Mouse (Mus musculus) forebrain, embryonic 16.5 days (tissue): Measurements from ENCODE around the gene Ang2. TPM values are rescaled to one million over a fixed set of nuclear protein-coding genes. Genes with fewer than 3 reads are reported as not detected.
"Not testable (repeated sequence)": the region's sequence is repeated elsewhere in the genome, so short reads cannot be mapped to it uniquely, and the experiment has no call there.

ENCODE experiments used
- ATAC-seq: fragments of 200-750 bp; cut with Nextera tagmentation; 2 replicates; pipeline ENCODE4 v1.8.0; 2017; ENCODE audit warnings: mild to moderate bottlenecking, moderate library complexity
- H3K27ac ChIP-seq: fragments of 300-500 bp; sonication (generic); 2 replicates; pipeline ENCODE4 v1.5.1; 2014; ENCODE audit warnings: low read length, control low read depth
- H3K27me3 ChIP-seq: fragments of 300-500 bp; sonication (generic); replicated peaks from 2 replicates; pipeline ENCODE4 v1.6.1; 2014; ENCODE audit warnings: low read length; ENCODE audit not compliant: control insufficient read depth, insufficient read depth
- H3K36me3 ChIP-seq: fragments of 300-500 bp; sonication (generic); 2 replicates; pipeline ENCODE4 v1.6.1; 2014; ENCODE audit not compliant: control insufficient read depth, insufficient read depth
- H3K4me1 ChIP-seq: fragments of 300-500 bp; sonication (generic); replicated peaks from 2 replicates; pipeline ENCODE4 v1.6.1; 2014; ENCODE audit warnings: low read length; ENCODE audit not compliant: control insufficient read depth, insufficient read depth
- H3K4me2 ChIP-seq: fragments of 300-500 bp; sonication (generic); 2 replicates; pipeline ENCODE4 v1.6.1; 2014; ENCODE audit warnings: mild to moderate bottlenecking, low read length, control low read depth
- H3K4me3 ChIP-seq: fragments of 300-500 bp; sonication (generic); replicated peaks from 2 replicates; pipeline ENCODE4 v1.5.1; 2014; ENCODE audit warnings: mild to moderate bottlenecking, low read length, control low read depth
- H3K9ac ChIP-seq: fragments of 300-500 bp; sonication (generic); replicated peaks from 2 replicates; pipeline ENCODE4 v1.6.1; 2014; ENCODE audit warnings: low read depth, low read length, control low read depth
- H3K9me3 ChIP-seq: fragments of 300-500 bp; sonication (generic); 2 replicates; pipeline ENCODE4 v1.6.1; 2016; ENCODE audit warnings: low read length; ENCODE audit not compliant: control insufficient read depth
- WGBS: fragments of 180-500 bp; shearing (Covaris S2); extraction: QIAGEN DNeasy Blood & Tissue Kit; methylation state at CpG from one replicate; pipeline ENCODE4 v1.1.7; 2014; 5-methylcytosine and 5-hydroxymethylcytosine counted together
- polyA plus RNA-seq: library from polyadenylated mRNA; unstranded; fragments of >200 nt; fragmentation: Nextera tagmentation; extraction: Ambion mirVana; gene quantifications from 2 replicates; pipeline ENCODE4 v1.2.1, GENCODE M21; 2015

Ang2 gene
- not detected in 2 replicates for polyA plus RNA-seq

DNA sequence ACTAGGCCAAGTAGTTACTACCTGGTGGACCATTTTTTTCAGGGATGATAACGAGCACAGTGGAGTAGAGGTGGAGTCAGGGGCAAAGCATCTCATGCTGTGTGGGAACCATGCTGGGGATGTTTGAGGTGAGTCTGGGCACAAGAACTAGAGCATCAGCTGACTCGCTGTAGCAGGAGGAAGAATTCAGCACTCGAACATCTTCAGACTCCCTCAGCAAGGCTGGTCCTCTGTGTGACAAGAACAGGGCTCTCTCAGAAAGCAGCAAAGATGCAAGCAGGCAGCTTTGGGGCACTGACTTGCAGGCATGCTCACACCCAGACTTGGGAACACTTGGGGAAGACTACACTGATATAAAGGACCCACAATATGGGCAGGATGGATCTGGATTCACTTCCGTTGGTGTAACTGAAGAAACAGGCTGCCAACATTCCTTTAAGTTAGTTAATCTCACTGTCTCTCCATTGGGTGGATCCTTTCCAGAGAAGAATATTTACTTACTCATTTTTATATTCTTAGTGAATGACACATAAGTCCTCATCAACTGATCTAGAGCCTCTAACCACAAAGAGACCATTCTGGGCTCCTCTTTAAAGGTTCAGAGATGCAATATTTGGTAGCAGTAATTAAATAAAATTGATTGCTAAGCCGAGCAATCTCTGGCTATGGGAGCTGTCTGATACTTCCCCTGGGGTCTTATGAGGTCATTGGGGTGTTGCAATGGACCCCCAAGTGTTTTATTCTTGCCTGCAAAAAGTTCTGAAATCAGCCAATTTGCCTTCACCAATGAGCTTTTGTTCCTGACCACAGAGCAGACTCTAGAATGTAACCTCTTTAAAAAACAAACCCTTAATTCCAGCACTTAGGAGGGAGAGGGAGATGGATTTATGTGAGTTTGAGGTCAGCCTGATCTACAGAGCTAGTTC is at the start of gene Ang2:
Gene Ang2, minus strand, starts transcription at position 51 of the 926 bp plus-strand sequence.
- Histone ChIP-seq H3K9me3 (no peaks in the 10 kb centered on the region), H3K4me3 (no peak within 1 kb of the TSS), H3K9ac (no peak within 1 kb of the TSS), H3K4me1 (no peaks in the 10 kb centered on the region), H3K36me3 (no peaks in the 10 kb centered on the region), H3K27ac (no peak within 1 kb of the TSS), H3K4me2 (no peak within 1 kb of the TSS), H3K27me3 (no peaks in the 10 kb centered on the region)
- 73% methylated on average over 5 of the region's 5 CpGs for WGBS
- no peak for ATAC-seq

- no peaks in the 10 kb centered on the region for H3K27me3 ChIP-seq
- H3K27ac ChIP-seq, result no peak overlapping the region
- ATAC-seq, result no peak
- WGBS, result 74% methylated on average over 1 of the region's 1 CpGs
- no peak overlapping the region for H3K4me3 ChIP-seq
- no peak overlapping the region for H3K9ac ChIP-seq
- H3K4me2 ChIP-seq, result no peak overlapping the region
- H3K4me1 ChIP-seq, result no peaks in the 10 kb centered on the region
- H3K36me3 ChIP-seq, result no peaks in the 10 kb centered on the region
- H3K9me3 ChIP-seq, result no peaks in the 10 kb centered on the region
These were observed 48.8 kb upstream of the Ang2 start for GRCm38 (mm10) chr14:51247736-51248135.

DNA sequence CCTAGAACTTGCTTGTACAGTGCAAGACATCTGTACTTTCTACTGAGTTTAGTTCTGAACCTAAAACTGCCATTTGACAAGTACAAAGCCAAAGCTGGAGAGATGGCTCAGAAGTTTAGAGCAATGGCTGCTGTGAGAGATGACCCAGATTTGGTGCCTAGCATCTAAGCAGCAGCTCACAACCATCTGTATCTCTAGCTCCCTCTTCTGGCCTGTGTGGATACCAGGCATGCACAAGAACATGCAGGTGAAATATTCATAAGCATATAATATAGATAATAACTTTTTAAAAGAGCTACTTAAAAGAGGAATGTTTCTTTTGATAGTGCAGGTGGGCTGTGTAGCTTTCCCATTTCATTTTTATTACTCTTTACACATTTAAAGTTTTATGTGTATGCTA is 42.0 kb upstream of the Ang2 start:
- H3K9me3 ChIP-seq, result no peaks in the 10 kb centered on the region
- ATAC-seq, result no peak
- no peak overlapping the region for H3K4me2 ChIP-seq
- H3K9ac ChIP-seq, result no peak overlapping the region
- H3K27ac ChIP-seq, result no peak overlapping the region
- H3K4me1 ChIP-seq, result no peaks in the 10 kb centered on the region
- no peak overlapping the region for H3K4me3 ChIP-seq
- H3K27me3 ChIP-seq, result no peaks in the 10 kb centered on the region
- no peaks in the 10 kb centered on the region for H3K36me3 ChIP-seq

GRCm38 (mm10) chr14:51237488-51237887 is 38.5 kb upstream of the Ang2 start:
- 85% methylated on average over 1 of the region's 1 CpGs for WGBS
- H3K9ac ChIP-seq, H3K9me3 ChIP-seq, H3K4me1 ChIP-seq, H3K36me3 ChIP-seq, H3K27me3 ChIP-seq, ATAC-seq, H3K27ac ChIP-seq, H3K4me3 ChIP-seq, H3K4me2 ChIP-seq: not testable (repeated sequence)

GRCm38 (mm10) chr14:51229657-51230056 is 30.7 kb upstream of the Ang2 start:
- 65% methylated on average over 4 of the region's 4 CpGs for WGBS
- not testable (repeated sequence) for H3K36me3 ChIP-seq, H3K9me3 ChIP-seq, H3K4me3 ChIP-seq, H3K27ac ChIP-seq, H3K4me1 ChIP-seq, H3K27me3 ChIP-seq, ATAC-seq, H3K4me2 ChIP-seq, H3K9ac ChIP-seq

DNA sequence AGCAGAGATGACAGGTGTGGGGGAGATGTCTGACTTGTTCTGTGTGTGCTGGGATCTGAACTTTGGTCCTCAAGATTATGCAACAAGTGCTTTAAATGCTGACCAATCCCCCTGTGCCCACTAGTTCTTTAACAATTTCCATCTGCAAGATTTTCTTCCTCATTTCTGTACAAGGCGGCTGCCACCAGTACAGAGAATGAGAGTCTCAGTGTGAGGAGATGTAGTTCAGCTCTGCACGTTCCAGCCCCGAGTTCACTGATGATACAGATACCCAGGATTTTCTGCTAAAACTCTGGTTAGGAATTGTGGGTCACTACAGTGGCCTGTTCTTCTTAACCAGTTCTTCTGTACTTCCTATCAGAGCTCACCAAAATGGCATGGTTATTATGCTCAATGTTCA is 21.1 kb upstream of the Ang2 start:
- not testable (repeated sequence) for H3K4me3 ChIP-seq, H3K4me1 ChIP-seq, H3K9ac ChIP-seq, H3K4me2 ChIP-seq, H3K27me3 ChIP-seq, H3K36me3 ChIP-seq, ATAC-seq, H3K9me3 ChIP-seq, H3K27ac ChIP-seq
- WGBS, result 96% methylated on average over 3 of the region's 3 CpGs

- no peak within 1 kb of the TSS for H3K4me2 ChIP-seq
- H3K4me1 ChIP-seq, result no peaks in the 10 kb centered on the region
- H3K27me3 ChIP-seq, result no peaks in the 10 kb centered on the region
- no peaks in the 10 kb centered on the region for H3K36me3 ChIP-seq
- H3K9ac ChIP-seq, result no peak within 1 kb of the TSS
- H3K27ac ChIP-seq, result no peak within 1 kb of the TSS
- no peak within 1 kb of the TSS for H3K4me3 ChIP-seq
- H3K9me3 ChIP-seq, result no peaks in the 10 kb centered on the region
- 92% methylated on average over 2 of the region's 2 CpGs for WGBS
- ATAC-seq, result no peak
These were observed 4.2 kb upstream of the Ang2 start, which contains the start of gene Ear14 for GRCm38 (mm10) chr14:51203115-51203514. Gene Ear14 (plus strand): TSS chr14:51203391.

DNA sequence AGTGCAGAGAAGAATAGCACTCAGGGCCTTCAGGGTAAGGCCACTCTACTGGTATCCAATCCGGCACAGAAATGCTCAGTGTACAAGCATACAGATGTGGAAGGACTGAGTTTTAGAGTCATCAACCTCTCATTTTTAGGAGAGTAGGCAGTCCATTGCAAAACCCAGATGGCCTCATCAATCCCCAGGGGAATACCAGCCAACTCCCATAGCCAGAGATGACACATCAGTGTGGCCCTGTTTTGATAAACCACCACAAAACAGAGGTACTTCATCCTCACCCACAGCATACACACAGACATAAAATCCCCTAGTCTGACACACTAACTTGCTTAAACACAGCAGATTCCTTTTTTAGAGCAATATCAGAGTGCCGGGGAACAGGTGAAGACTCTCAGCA is 1.5 kb upstream of the Ang2 start:
- H3K9me3 ChIP-seq, result no peaks in the 10 kb centered on the region
- H3K27ac ChIP-seq, result no peak overlapping the region
- no peaks in the 10 kb centered on the region for H3K27me3 ChIP-seq
- no peaks in the 10 kb centered on the region for H3K4me1 ChIP-seq
- H3K4me3 ChIP-seq, result no peak overlapping the region
- no peak overlapping the region for H3K9ac ChIP-seq
- WGBS, result 87% methylated on average over 2 of the region's 2 CpGs
- H3K36me3 ChIP-seq, result no peaks in the 10 kb centered on the region
- ATAC-seq, result no peak
- no peak overlapping the region for H3K4me2 ChIP-seq

DNA sequence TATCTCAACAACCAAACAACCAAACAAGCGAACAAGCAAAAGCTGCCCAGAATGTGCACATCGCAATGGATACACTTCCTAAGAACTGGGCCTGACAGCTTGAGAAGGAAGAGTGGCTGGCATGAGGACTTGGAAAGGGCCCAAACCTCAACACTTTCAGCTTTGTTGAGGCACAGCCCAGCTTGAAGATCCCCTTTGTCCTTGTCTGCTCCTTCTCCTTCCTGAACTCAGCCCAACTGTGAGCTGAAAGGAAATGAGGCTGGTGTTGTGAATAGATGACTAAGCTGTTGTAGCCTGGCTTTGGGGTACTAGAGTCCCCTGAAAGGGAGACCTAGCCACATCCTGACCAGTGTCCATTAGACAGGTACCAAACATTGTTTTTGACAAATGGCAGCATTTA is 1.1 kb upstream of the Ang2 start:
- WGBS, result 78% methylated on average over 2 of the region's 2 CpGs
- H3K27ac ChIP-seq, result no peak overlapping the region
- no peaks in the 10 kb centered on the region for H3K9me3 ChIP-seq
- no peak overlapping the region for H3K9ac ChIP-seq
- no peak for ATAC-seq
- H3K27me3 ChIP-seq, result no peaks in the 10 kb centered on the region
- H3K4me2 ChIP-seq, result no peak overlapping the region
- no peaks in the 10 kb centered on the region for H3K36me3 ChIP-seq
- no peaks in the 10 kb centered on the region for H3K4me1 ChIP-seq
- H3K4me3 ChIP-seq, result no peak overlapping the region
